Mouse (Mus musculus): ENCODE results near the gene Fscn3. TPM values are rescaled to one million over a fixed set of nuclear protein-coding genes. Genes with fewer than 3 reads are reported as not detected.

Fscn3 gene
- total and polyA plus RNA-seq, 3 experiments = not detected

- no peak for DNase-seq (ENCODE audit: extremely low read depth)
- H3K4me3 ChIP-seq (replicated peaks in 1 of 3; ENCODE audit: low read depth in 2 of 3, low read length in 2 of 3, poor library complexity in 1 of 3) = no peak overlapping the region
- TF ChIP-seq IRF4 (IDR thresholded peaks at IDR 0.05; ENCODE audit: low read depth, low read length) = 0 out of 2 replicates have a peak, but pooled peaks have one; percentile 40
- 0 out of 2 replicates have a peak, but pooled peaks have one; percentile 14 for TF ChIP-seq EP300 (IDR thresholded peaks at IDR 0.05; ENCODE audit: low read length)
- TF ChIP-seq TBP (conservative IDR thresholded peaks at IDR 0.05; ENCODE audit: low read depth, low read length) = no peak
- peaks cover 0 to 14% of the 10 kb centered on the region in 2 experiments; a peak in 1 of 4 replicates for H3K4me1 ChIP-seq (ENCODE audit: control insufficient read depth in 1 of 2, insufficient read depth in 2 of 2)
- no peak overlapping the region for H3K27ac ChIP-seq (ENCODE audit: insufficient read depth, low read depth)
- no peaks in the 10 kb centered on the region for H3K36me3 ChIP-seq (replicated peaks in 1 of 2; ENCODE audit: control insufficient read depth in 1 of 2, insufficient read depth in 1 of 2, low read length in 1 of 2)
- no peaks in the 10 kb centered on the region for H3K79me2 ChIP-seq (replicated peaks; ENCODE audit: control insufficient read depth, extremely low read depth, insufficient read depth, poor library complexity, severe bottlenecking)
- in situ Hi-C loops (cut with MboI; ENCODE audit: low pct_ligation_motif_present, low pct_unique_long_range_greater_than_20kb, low sequenced_read_pairs) = loop anchor here (10.0 to 25.0 kb wide), 2 partner anchors 252 to 735 kb away; no protein-coding TSS in a partner anchor
- dilution Hi-C loops (cut with MboI; ENCODE audit: extremely low pct_ligation_motif_present, extremely low pct_unique_long_range_greater_than_20kb, low sequenced_read_pairs) = no loop called here
- H3K27me3 ChIP-seq (replicated peaks) = no peaks in the 10 kb centered on the region
- no peak overlapping the region for H3K9ac ChIP-seq (ENCODE audit: insufficient read depth, low read depth)
- H3K4me2 ChIP-seq (ENCODE audit: insufficient read depth, low read depth, poor library complexity, severe bottlenecking) = no peak overlapping the region
- peaks cover 5% of the 10 kb centered on the region for H3K9me3 ChIP-seq (replicated peaks; ENCODE audit: low read length)
Measured at GRCm38 (mm10) chr6:28396853-28397457, 30.6 kb upstream of the Fscn3 start.

DNA sequence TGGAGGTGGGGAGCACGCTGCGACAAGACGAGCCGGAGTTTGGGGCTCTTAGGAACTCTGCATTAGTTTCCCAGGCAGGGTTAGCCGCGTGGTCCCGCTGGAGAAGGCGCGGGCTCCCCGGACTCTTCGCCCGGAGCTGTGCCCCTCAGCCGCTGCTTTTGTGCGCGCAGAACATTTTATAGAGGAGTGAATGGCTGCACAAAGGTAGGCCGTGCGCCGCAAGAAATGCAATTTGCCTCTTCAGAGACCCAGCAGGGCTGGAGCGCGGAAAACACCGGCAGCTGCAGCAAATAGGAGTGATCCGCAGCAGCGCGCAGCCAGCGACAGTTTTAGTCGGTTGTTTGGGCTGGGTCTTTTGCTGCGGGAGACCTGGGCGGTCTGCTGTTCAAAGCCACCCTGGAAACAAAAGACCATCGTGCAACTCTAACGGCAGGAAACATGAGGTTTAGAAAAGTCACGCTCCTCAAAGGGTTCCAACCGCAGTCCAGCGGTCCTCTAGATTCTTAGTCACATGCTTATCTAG, 29.8 kb upstream of the Fscn3 start, which contains the start of gene Zfp800:
Gene Zfp800 (minus strand): TSS at position 325 of the 523 bp plus-strand sequence.
- no peak for DNase-seq (ENCODE audit: extremely low read depth)
- Histone ChIP-seq H3K9me3 (replicated peaks; ENCODE audit: low read length) (peaks cover 5% of the 10 kb centered on the region), H3K4me3 (replicated peaks in 1 of 3; ENCODE audit: low read depth in 2 of 3, low read length in 2 of 3, poor library complexity in 1 of 3) (no peak within 1 kb of the TSS), H3K4me1 (ENCODE audit: control insufficient read depth in 1 of 2, insufficient read depth in 2 of 2) (peaks cover 0 to 14% of the 10 kb centered on the region in 2 experiments; a peak in 1 of 4 replicates), H3K4me2 (ENCODE audit: insufficient read depth, low read depth, poor library complexity, severe bottlenecking) (no peak within 1 kb of the TSS), H3K27ac (ENCODE audit: insufficient read depth, low read depth) (no peak within 1 kb of the TSS), H3K9ac (ENCODE audit: insufficient read depth, low read depth) (no peak within 1 kb of the TSS), H3K36me3 (replicated peaks in 1 of 2; ENCODE audit: control insufficient read depth in 1 of 2, insufficient read depth in 1 of 2, low read length in 1 of 2) (no peaks in the 10 kb centered on the region), H3K27me3 (replicated peaks) (no peaks in the 10 kb centered on the region), H3K79me2 (replicated peaks; ENCODE audit: control insufficient read depth, extremely low read depth, insufficient read depth, poor library complexity, severe bottlenecking) (no peaks in the 10 kb centered on the region)
- TF ChIP-seq BHLHE40 (IDR thresholded peaks at IDR 0.05; ENCODE audit: low read depth, low read length) (no peak), ZMIZ1 (IDR thresholded peaks at IDR 0.05; ENCODE audit: low read depth, low read length) (no peak), MYC (IDR thresholded peaks at IDR 0.05; ENCODE audit: low read depth, low read length) (no peak)
- dilution Hi-C loops (cut with MboI; ENCODE audit: extremely low pct_ligation_motif_present, extremely low pct_unique_long_range_greater_than_20kb, low sequenced_read_pairs) (no loop called here), in situ Hi-C loops (cut with MboI; ENCODE audit: low pct_ligation_motif_present, low pct_unique_long_range_greater_than_20kb, low sequenced_read_pairs) (loop anchor here (10.0 to 25.0 kb wide), 2 partner anchors 253 to 735 kb away; no protein-coding TSS in a partner anchor)

DNA sequence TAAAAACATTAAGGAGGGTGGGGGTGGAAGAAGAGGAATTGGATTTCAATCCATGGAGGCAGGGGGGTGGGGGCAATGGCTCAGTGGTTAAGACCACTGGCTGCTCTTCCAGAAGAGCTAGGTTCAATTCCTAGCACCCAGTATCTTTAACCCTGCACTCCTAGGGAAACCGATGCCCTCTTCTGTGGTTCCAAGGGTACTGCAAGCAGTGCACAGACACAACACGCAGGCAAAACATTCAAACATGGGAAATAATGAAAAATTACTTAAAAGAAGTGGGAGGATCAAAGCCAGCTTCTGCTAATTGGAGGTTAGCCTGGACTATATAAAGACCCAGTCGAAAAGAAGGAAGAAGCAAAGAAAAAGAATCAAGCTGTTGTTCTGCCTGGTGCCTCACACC, 28.9 kb upstream of the Fscn3 start:
- no peak overlapping the region for H3K4me2 ChIP-seq (ENCODE audit: insufficient read depth, low read depth, poor library complexity, severe bottlenecking)
- no peaks in the 10 kb centered on the region for H3K79me2 ChIP-seq (replicated peaks; ENCODE audit: control insufficient read depth, extremely low read depth, insufficient read depth, poor library complexity, severe bottlenecking)
- no peak for DNase-seq (ENCODE audit: extremely low read depth)
- in situ Hi-C loops (cut with MboI; ENCODE audit: low pct_ligation_motif_present, low pct_unique_long_range_greater_than_20kb, low sequenced_read_pairs) = loop anchor here (10.0 to 25.0 kb wide), 2 partner anchors 254 to 736 kb away; no protein-coding TSS in a partner anchor
- H3K27me3 ChIP-seq (replicated peaks) = no peaks in the 10 kb centered on the region
- TF ChIP-seq IRF4 (IDR thresholded peaks at IDR 0.05; ENCODE audit: low read depth, low read length) (no peak), PAX5 (IDR thresholded peaks at IDR 0.05; ENCODE audit: low read length) (no peak), MYC (IDR thresholded peaks at IDR 0.05; ENCODE audit: low read depth, low read length) (no peak), RAD21 (IDR thresholded peaks at IDR 0.05; ENCODE audit: low read depth, low read length) (no peak), POLR2A (IDR thresholded peaks at IDR 0.05; ENCODE audit: low read depth, low read length) (no peak), SMC3 (IDR thresholded peaks at IDR 0.05; ENCODE audit: low read depth, low read length) (no peak), GABPA (IDR thresholded peaks at IDR 0.05; ENCODE audit: insufficient replicate concordance, low read depth, low read length) (no peak), ZNF384 (IDR thresholded peaks at IDR 0.05; ENCODE audit: low read depth, low read length) (no peak), CHD2 (IDR thresholded peaks at IDR 0.05; ENCODE audit: low read length) (no peak)
- dilution Hi-C loops (cut with MboI; ENCODE audit: extremely low pct_ligation_motif_present, extremely low pct_unique_long_range_greater_than_20kb, low sequenced_read_pairs) = no loop called here
- no peak overlapping the region for H3K9ac ChIP-seq (ENCODE audit: insufficient read depth, low read depth)
- H3K36me3 ChIP-seq (replicated peaks in 1 of 2; ENCODE audit: control insufficient read depth in 1 of 2, insufficient read depth in 1 of 2, low read length in 1 of 2) = no peaks in the 10 kb centered on the region
- peaks cover 0 to 14% of the 10 kb centered on the region in 2 experiments; a peak in 1 of 4 replicates for H3K4me1 ChIP-seq (ENCODE audit: control insufficient read depth in 1 of 2, insufficient read depth in 2 of 2)
- no peak overlapping the region for H3K4me3 ChIP-seq (replicated peaks in 1 of 3; ENCODE audit: low read depth in 2 of 3, low read length in 2 of 3, poor library complexity in 1 of 3)
- no peak overlapping the region for H3K27ac ChIP-seq (ENCODE audit: insufficient read depth, low read depth)
- H3K9me3 ChIP-seq (replicated peaks; ENCODE audit: low read length) = peaks cover 5% of the 10 kb centered on the region

All from CH12.LX (cell line).